Mouse (Mus musculus) liver (tissue): ENCODE data around the gene Dhrs2.

Experiments
- DNase-seq: peaks from one replicate; pipeline ENCODE4 v3.0.0-alpha.2; 2020; ENCODE audit warnings: mixed read lengths

Gene Dhrs2

DNA sequence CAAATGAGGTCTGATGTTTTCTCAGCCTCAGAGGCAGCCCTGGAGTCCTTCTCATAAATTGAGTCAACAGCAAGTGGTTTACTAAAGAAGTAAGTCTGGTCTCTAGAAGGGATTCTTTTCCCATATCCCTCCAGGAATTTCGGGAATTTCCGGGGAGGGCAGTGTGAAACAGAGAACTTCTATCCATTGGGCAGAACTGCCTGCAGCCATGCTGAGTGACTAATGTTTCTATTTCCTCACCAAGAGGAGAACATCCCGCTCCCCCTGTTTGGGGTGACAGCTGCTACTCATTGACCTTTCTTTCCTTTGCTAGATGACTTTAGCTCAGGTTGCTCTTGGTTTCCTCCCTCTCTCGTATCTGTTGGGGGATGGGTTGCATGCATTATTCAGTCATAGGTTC is 31.8 kb downstream of the Dhrs2 start:
- DNase-seq, result no peak

DNA sequence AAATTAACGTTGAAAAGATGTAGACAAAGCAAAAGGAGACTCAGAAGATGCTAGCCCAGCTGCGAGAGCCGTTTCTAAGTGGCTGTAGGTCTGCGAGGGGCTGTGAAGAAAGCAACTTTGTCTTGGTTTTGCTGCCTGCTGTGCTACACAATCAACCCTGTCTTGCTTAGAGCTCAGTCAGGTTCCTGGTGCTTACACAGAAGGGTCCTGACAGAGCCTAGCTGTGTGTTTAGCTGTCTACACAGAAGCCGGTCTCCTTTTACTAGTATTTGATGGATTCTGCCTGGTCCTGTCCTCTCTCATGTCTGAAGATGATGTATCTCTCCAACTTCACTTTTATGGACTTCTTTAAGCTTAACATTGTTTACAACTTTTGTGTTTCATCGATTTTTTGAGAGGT is 33.6 kb downstream of the Dhrs2 start:
- no peak for DNase-seq

DNA sequence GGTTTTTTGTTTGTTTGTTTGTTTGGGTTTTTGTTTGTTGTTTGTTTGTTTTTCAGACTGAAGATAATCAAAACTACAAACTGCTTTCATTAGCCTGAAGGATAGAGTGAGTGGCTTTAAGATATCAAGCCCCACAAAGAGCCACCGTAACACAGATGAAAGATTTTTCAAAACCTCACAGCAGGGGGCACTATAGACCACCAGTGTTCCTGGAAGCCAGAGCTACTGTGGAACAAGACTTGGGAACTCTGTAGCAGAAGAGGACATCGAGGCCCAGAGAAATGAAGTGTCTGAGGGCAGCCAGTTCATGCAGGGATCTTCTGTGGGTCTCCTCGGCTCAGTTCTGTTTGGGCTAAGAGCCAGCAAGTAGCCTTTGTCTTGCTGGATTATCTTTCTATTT is 49.4 kb downstream of the Dhrs2 start:
- DNase-seq, result peak; percentile 55

DNA sequence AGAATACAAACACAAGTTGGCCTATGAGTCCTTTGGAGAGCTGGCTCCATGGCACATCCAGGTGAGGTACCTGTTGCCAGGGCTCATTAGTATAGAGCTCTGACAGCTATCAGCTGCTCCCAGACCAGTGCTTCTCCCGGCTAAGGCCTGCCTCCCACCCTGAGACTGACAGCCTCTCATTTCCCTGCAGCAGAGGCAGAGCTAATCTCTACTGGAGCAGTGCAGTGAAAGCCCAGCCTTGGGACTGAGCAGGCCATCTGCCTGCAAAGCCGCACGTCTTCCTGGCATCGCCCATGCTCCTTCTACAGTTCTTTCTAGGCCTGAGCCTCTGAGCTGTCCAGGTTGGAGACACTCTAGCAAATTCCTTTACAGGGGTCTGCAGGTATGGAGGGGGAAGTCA is 51.2 kb downstream of the Dhrs2 start:
- peak; percentile 25 for DNase-seq

DNA sequence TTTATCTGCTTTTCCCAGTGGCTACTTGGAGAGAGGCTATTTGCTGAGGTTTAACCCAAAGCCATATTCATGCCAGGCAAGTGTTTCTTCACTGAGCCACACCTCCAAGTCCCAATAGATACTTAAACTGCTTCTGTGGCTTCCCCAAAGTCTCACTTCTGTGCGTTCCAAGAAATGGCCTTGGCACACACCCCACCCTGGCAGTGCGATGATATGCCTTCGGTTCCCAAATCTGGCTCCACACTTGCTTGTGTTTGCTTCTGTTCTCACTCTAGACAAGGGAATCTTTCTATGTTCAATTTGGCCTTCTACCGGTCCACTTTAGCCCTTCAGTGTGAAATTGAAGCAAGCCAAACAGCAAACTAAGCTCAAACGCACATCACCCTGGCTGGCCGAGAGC is 53.0 kb downstream of the Dhrs2 start:
- DNase-seq, result no peak

DNA sequence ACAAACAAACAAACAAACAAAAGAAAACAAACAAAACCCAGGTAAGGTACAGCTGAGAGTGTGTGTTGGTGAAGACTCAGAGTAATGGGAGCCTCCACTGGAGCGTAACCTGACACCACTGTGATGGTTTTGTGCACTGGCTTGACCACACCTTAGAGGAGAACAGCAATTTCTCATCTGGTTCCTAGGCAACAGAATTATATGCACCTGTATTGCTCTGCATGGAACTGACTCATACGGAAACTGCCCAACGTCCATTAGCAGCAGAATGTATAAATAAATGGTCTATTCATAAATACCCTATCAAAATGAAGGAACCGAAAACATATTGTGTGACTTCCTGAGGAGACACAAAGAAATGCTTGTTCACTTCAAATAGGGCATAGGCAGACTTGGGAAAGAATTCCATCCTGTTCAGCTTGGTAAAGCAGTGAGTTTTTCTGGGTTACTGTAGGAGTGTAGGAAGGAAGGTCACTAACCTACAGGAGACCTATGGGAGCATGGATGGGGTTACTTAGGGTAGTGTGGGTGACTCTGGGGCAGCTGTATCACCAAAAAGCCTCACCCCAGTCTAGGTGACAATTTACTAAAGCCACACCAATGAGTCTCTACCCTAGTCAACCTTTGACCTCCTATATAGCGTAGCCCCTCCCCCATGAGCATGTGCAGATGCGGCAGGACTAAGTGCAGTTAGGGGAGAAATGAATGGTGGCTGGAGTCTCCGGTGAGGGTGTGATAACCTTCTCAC is 57.7 kb downstream of the Dhrs2 start:
- no peak for DNase-seq
